Mouse (Mus musculus) 3134 (cell line): ENCODE measurements around the gene Fam161a.

Experiments
- DNase-seq: peaks from one replicate; pipeline ENCODE4 v3.0.0-alpha.2; 2011; ENCODE audit warnings: low spot score; ENCODE audit not compliant: insufficient read length; ENCODE audit errors: extremely low read depth

The Fam161a gene

GRCm38 (mm10) chr11:22990393-22991126, 16.8 kb upstream of the Fam161a start, which contains the start of gene Cct4:
TSS of gene Cct4 (plus strand) at chr11:22990519.
- peak; percentile 99 for DNase-seq

GRCm38 (mm10) chr11:22991218-22991835, 16.0 kb upstream of the Fam161a start:
- DNase-seq: no peak

- no peak for DNase-seq
These were observed 13.1 kb upstream of the Fam161a start for GRCm38 (mm10) chr11:22994271-22994670.

GRCm38 (mm10) chr11:22995461-22995860, 11.9 kb upstream of the Fam161a start:
- DNase-seq: no peak

- no peak for DNase-seq
These were observed 9.0 kb upstream of the Fam161a start for GRCm38 (mm10) chr11:22998308-22998707.

- DNase-seq: no peak
These were observed 2.1 kb upstream of the Fam161a start for GRCm38 (mm10) chr11:23005276-23005675.

- no peak for DNase-seq
These were observed 208 bp upstream of the Fam161a start for GRCm38 (mm10) chr11:23007166-23007480.

- DNase-seq: peak; percentile 94
These were observed 971 bp downstream of the Fam161a start for GRCm38 (mm10) chr11:23008181-23008823.

- DNase-seq: no peak
These were observed 1.5 kb downstream of the Fam161a start for GRCm38 (mm10) chr11:23008824-23009200.

- no peak for DNase-seq
These were observed 5.8 kb downstream of the Fam161a start for GRCm38 (mm10) chr11:23013096-23013495.

GRCm38 (mm10) chr11:23013580-23014294, 6.4 kb downstream of the Fam161a start:
- DNase-seq: no peak

- DNase-seq: no peak
These were observed 7.7 kb downstream of the Fam161a start for GRCm38 (mm10) chr11:23014996-23015395.

- DNase-seq: no peak
These were observed 10.6 kb downstream of the Fam161a start for GRCm38 (mm10) chr11:23017943-23018342.

- no peak for DNase-seq
These were observed 12.9 kb downstream of the Fam161a start for GRCm38 (mm10) chr11:23020116-23020770.

GRCm38 (mm10) chr11:23020841-23021240, 13.5 kb downstream of the Fam161a start:
- DNase-seq: no peak

- no peak for DNase-seq
These were observed 15.8 kb downstream of the Fam161a start for GRCm38 (mm10) chr11:23023155-23023554.

GRCm38 (mm10) chr11:23024169-23024568, 16.8 kb downstream of the Fam161a start:
- DNase-seq: no peak

GRCm38 (mm10) chr11:23028957-23029356, 21.6 kb downstream of the Fam161a start:
- no peak for DNase-seq

GRCm38 (mm10) chr11:23029399-23029798, 22.1 kb downstream of the Fam161a start:
- DNase-seq: no peak

GRCm38 (mm10) chr11:23047252-23047651, 39.9 kb downstream of the Fam161a start:
- DNase-seq: no peak
